Mouse (Mus musculus) left cerebral cortex, postnatal 36 days (tissue): ENCODE data around the gene Spry1. TPM values are rescaled to one million over a fixed set of nuclear protein-coding genes. Genes with fewer than 3 reads are reported as not detected.
A peak's percentile ranks its signal among the peaks of the same experiment; 100 is the strongest.
"Not testable (repeated sequence)": the region's sequence is repeated elsewhere in the genome, so short reads cannot be mapped to it uniquely, and the experiment has no call there.

ENCODE experiments used
- DNase-seq, 2 experiments: peaks; one replicate each; pipeline ENCODE4 v3.0.0; 2021 to 2022; ENCODE audit warnings: low spot score in 2 of 2, mixed read lengths in 1 of 2
- intact Hi-C: fragments of 180-260 bp; cut with DNase I; formaldehyde crosslinking; loops from one replicate; pipeline ENCODE4 v1.15.1; 2025
- total RNA-seq, 2 experiments: library from RNA; stranded (reverse); gene quantifications; 2 replicates each; pipeline ENCODE4 v1.2.3; 2021

The Spry1 gene
- total RNA-seq, result 1 to 10 TPM; 9.5 to 9.6 TPM

DNA sequence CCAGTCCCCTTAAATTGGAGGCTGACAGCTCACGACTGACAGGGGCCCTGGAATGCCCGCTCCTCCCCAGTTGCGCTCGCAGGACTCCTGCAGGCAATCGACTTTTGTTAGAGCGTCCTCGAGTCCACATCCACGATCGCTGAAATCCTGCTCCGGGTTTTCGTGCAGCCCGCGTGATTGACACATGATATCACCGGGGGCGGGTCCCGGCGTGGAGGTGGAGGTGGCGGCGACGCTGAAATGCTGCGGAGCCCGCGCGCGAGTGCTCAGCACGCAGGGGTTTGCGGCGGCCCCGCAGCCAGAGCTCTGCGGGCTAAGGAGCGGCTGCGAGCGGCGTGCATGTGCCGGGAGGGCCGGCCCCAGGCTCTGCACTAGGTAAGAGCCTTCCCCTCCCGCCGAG is at the start of gene Spry1:
TSS of gene Spry1 (plus strand) at position 258 of the 400 bp plus-strand sequence.
- DNase-seq, result peak; percentile 96 to 98
- intact Hi-C loops, result loop anchor here (5.0 to 10.0 kb wide), 2 partner anchors 83 to 315 kb away; partner anchors contain the start of gene Gm5148

GRCm38 (mm10) chr3:37595721-37596120 is 44.0 kb upstream of the Spry1 start:
- DNase-seq, result no peak
- intact Hi-C loops, result no loop called here

- intact Hi-C loops, result no loop called here
- no peak for DNase-seq
These were observed 43.2 kb upstream of the Spry1 start for GRCm38 (mm10) chr3:37596519-37596918.

DNA sequence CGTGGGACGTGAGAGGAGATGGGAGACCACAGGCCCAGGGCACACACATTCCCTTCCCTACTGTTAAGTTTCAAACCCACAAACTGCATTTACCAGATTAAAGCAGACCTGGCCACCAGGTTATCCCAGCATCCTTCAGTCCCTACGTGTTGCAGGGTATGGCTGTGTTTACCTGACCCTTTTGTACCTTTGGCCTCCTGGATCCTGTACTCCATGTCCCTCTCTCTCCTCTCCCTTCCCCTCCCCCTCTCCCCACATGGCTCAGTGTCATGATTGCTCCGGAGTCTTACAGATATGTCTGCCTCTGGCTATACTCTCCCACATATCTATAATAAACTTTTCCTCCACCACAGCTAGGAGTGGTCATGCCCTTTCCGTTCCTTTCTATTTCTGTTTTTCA is 42.5 kb upstream of the Spry1 start:
- intact Hi-C loops, result no loop called here
- DNase-seq, result no peak

- intact Hi-C loops, DNase-seq: not testable (repeated sequence)
These were observed 40.1 kb upstream of the Spry1 start for GRCm38 (mm10) chr3:37599641-37600040.

- intact Hi-C loops, result no loop called here
- no peak for DNase-seq
These were observed 37.4 kb upstream of the Spry1 start for GRCm38 (mm10) chr3:37602356-37602755.

DNA sequence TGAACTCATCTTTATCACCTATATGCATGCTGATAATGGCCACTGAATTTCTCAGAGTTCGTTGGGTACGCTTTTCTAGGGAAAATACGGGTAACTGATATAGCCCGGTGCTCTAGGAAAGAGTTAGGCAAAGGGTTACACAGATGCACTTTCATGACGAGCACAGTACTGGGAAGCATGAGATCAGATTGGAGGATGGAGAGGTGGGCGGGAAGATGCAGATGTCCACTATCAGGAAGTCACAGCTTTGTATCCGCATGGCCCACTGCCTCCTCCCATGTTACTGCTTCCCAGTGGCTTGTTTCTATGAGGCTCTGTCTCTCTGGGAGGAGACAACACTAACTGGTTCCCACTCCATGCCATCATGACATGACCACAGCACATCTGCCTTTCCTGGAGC is 36.9 kb upstream of the Spry1 start:
- intact Hi-C loops, result no loop called here
- no peak for DNase-seq

GRCm38 (mm10) chr3:37603541-37603940 is 36.2 kb upstream of the Spry1 start:
- DNase-seq, result no peak
- intact Hi-C loops, result no loop called here

DNA sequence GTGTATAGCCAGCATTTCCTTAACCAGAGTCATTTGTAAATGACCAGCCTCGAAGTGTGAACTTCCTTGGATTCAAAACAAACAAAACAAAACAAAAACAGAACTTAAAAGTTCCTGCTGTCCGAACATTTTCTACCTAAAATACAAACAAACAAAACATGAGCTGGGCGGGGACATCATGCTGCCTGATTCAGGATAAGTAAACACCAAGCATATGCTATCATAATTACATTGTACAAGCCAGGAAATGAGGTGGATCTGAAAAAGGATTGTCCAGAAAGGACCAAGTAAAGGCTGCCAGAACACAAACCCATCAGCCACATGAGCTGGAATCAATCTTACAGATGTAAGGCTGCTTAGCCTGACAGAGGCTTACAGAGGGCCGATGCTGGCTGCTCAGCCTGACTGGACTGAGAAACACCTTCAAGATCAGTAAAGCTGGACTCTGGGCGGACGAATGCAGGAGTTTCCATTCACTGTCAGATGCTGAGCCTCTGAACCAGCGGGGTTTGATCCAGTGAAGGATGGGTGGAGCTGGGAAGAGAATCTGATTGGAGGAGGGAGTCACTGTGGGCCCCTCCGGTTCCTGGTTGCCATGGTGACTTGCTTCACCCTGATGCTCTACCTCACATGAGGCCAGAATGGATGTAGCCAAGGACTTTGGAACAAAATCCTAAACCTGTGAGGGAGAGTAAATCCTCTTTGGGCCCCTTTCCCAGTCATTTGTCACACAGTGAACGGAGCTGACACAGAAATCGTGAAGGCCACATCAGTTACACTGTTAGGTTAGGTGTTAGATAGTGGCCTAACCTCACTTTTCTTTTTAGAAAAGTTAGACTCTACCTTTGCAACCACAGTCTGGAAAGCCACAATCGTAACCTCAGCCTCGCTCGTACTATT is 34.5 kb upstream of the Spry1 start:
- DNase-seq, result no peak
- intact Hi-C loops, result no loop called here

GRCm38 (mm10) chr3:37605876-37606238 is 33.9 kb upstream of the Spry1 start:
- intact Hi-C loops, result no loop called here
- DNase-seq, result no peak

DNA sequence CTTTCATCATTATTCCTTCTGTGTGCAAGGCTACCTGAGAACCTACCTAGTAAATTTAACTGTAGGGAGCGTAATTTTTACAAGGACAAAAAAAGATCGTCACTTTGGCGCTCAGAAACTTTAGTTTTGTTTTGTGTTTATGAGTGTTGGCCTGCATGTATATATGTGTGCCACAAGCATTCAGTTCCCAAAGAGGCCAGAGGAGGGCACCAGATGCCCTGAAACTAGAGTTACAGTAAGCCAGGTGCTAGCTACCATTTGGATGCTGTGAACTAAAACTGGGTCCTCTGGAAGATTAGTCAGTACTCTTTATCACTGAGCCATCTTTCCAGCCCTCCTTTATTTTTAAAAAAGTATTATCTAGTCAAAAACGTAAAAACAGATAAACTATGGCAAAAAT is 30.8 kb upstream of the Spry1 start:
- intact Hi-C loops, result no loop called here
- DNase-seq, result no peak

- no peak for DNase-seq
- intact Hi-C loops, result no loop called here
These were observed 29.1 kb upstream of the Spry1 start for GRCm38 (mm10) chr3:37610670-37611069.

DNA sequence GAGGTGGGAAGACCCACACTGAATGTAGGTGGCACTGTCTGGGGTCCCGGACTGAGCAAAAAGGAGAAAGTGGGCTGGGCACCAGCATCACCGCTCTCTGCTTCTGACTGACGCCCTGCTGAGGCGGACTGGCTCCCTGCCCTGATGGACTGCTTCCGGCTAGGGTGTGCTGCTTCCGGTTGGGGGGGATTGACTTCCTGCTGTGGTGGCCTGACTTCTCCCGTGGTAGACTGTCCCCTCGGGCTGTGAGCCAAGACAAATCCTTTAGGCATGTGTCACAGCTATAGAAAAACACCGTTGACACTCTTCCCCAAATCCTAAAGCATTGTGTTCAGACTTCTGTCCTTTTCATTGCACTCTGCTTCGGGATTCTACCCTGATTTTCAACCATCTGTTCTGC is 26.0 kb upstream of the Spry1 start:
- intact Hi-C loops, result no loop called here
- no peak for DNase-seq

- DNase-seq, result no peak
- intact Hi-C loops, result no loop called here
These were observed 24.7 kb upstream of the Spry1 start for GRCm38 (mm10) chr3:37614878-37615650.

DNA sequence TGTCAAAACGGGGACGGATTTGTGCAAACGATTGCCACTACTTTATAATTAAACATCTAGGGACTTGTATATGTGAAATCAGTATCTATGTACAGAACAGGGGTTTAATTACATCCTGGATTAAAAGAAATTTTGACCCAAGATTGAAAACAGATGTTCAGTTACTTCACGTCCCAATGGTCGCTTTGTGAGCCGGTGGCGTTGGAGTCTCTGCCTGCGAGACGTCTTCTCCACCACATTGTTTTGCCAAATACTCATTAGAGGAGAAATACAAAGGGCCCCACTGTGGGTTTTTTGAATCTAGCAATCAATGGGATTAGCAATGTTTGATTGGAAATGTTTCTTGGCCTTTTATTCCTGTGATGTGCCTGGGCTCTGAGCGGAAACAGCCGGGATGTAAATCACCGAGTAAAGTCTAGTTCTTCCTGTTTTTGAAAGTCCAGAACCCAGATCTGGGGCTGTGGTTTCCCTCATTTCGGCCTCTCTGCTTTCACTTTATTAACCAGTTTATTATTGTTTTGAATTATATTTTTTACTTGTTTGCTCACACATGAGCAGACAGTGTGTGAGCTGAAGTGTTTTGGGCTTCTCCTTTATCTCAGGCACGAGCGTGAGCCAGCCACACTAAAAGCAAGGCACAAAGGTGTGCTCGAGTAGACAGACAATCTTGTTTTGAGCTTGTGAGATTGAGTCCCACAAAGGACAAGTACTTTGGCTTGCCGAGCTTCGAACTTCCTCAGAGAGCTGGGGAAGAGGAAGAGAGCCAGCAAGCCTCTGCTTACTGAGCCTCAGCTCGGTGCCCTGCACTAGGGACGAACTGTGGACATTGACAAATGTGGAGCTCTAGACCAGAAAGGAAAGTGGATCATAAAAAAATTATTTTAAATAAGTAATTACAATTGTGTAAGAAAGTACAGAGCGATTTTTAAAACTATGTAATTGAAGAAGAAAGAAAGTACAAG is 22.9 kb upstream of the Spry1 start:
- DNase-seq, result no peak
- intact Hi-C loops, result no loop called here

- intact Hi-C loops, result loop anchor here (5.0 to 10.0 kb wide), 2 partner anchors 155 to 323 kb away; no protein-coding TSS in a partner anchor
These were observed 7.5 kb upstream of the Spry1 start for GRCm38 (mm10) chr3:37632246-37632645.

GRCm38 (mm10) chr3:37632751-37633150 is 7.0 kb upstream of the Spry1 start:
- DNase-seq, result no peak
- intact Hi-C loops, result loop anchor here (5.0 to 10.0 kb wide), 2 partner anchors 155 to 322 kb away; no protein-coding TSS in a partner anchor

More at GRCm38 (mm10) chr3:37632246-37632645, 7.5 kb upstream of the Spry1 start:
- no peak for DNase-seq

- intact Hi-C loops, result loop anchor here (5.0 to 10.0 kb wide), 2 partner anchors 157 to 320 kb away; no protein-coding TSS in a partner anchor
- DNase-seq, result no peak
These were observed 5.1 kb upstream of the Spry1 start for GRCm38 (mm10) chr3:37634648-37635047.

DNA sequence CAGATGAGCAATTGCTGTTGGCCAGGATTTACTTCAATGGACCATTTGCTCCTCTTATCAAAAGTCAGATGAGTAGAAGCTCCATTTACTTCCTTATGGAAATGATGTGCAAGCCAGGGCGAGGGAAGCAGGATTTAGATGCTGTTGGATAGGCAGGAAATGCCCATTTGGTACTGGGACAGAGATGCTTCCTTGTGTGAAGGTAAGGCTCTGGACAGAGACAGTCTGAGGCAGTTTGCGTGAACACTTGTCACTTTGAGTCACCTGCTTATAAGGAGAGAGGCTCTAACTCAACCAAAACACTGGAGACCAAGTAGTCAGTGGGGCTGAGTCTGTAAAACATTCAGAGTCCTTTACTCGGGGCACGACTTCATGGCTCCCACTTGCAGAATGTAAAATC is 2.8 kb upstream of the Spry1 start:
- intact Hi-C loops, result loop anchor here (10.0 kb wide), 1 partner anchor 318 kb away; no protein-coding TSS in a partner anchor
- DNase-seq, result no peak
